Mouse (Mus musculus) E14TG2a.4 (cell line): ENCODE measurements at regions not wholly inside any gene's neighbourhood (a gene's known extent, or its start where the extent isn't known, plus 50 kb on each side); places are given as distances from the start of the nearest gene placed in this dataset.

Experiments
- CTCF ChIP-seq: conservative IDR thresholded peaks from 2 replicates; pipeline ENCODE4 v1.5.1; 2014; ENCODE audit warnings: low read length
- NANOG ChIP-seq: IDR thresholded peaks from 2 replicates; pipeline ENCODE4 v1.6.1; 2014; ENCODE audit warnings: borderline replicate concordance, low read length, mixed read lengths

- no peak for TF ChIP-seq CTCF
- no peak for TF ChIP-seq NANOG
Measured at GRCm38 (mm10) chr11:40884509-40884908, 129.4 kb upstream of the Ccng1 start.
